Mouse (Mus musculus) cortical plate, adult 2 months (tissue): ENCODE measurements around the gene Dyrk3.

Experiments
- CTCF ChIP-seq: fragments of 200-500 bp; IDR thresholded peaks from 2 replicates; pipeline ENCODE4 v1.5.1; 2011; ENCODE audit warnings: mild to moderate bottlenecking, control low read depth, low read length; ENCODE audit not compliant: insufficient read depth; ENCODE audit errors: extremely low read depth
- POLR2A ChIP-seq: fragments of 200-500 bp; IDR thresholded peaks from 2 replicates; pipeline ENCODE4 v1.6.1; 2011; ENCODE audit warnings: mild to moderate bottlenecking, low read length, control low read depth; ENCODE audit not compliant: insufficient read depth; ENCODE audit errors: extremely low read depth

DNA sequence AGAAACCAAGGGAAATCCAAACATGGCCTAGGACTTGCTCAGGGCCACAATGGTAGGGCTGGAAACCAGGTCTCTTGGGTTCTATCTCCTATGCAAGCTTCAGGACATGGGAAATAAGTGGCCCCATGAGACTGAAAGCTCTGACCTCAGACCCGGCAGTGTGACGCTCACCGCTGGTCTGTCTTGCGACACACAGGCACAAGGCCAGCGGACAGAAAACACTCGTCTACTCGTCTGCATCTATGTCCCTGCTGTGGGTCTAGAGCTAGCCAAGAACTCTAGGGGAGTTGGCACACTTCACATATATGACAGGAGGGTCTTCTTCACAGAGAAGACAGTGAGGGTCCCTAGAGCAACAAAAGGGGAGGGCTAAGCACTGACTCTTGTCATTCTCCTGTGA is 51.2 kb downstream of the Dyrk3 start:
- TF ChIP-seq CTCF (no peak), POLR2A (no peak)
